Mouse (Mus musculus) kidney, adult 2 months (tissue): ENCODE data around the gene Dapp1. TPM values are rescaled to one million over a fixed set of nuclear protein-coding genes. Genes with fewer than 3 reads are reported as not detected.

ENCODE experiments used
- DNase-seq: peaks from one replicate; pipeline ENCODE4 v3.0.0; 2021
- H3K27ac ChIP-seq: fragments of 200-500 bp; 2 replicates; pipeline ENCODE4 v1.5.1; 2012; ENCODE audit warnings: low read depth, low read length, control low read depth, inconsistent platforms; ENCODE audit not compliant: insufficient read depth
- H3K27me3 ChIP-seq: fragments of 200-500 bp; replicated peaks from 2 replicates; pipeline ENCODE4 v1.6.1; 2012; ENCODE audit warnings: mild to moderate bottlenecking, moderate library complexity, low read length, inconsistent platforms; ENCODE audit not compliant: control insufficient read depth, insufficient read depth
- H3K36me3 ChIP-seq: fragments of 200-500 bp; 2 replicates; pipeline ENCODE4 v1.6.1; 2012; ENCODE audit warnings: mild to moderate bottlenecking, moderate library complexity, low read length, inconsistent platforms; ENCODE audit not compliant: control insufficient read depth, insufficient read depth
- H3K4me1 ChIP-seq: fragments of 200-500 bp; 2 replicates; pipeline ENCODE4 v1.6.1; 2011; ENCODE audit warnings: low read length; ENCODE audit not compliant: control insufficient read depth, insufficient read depth
- H3K4me3 ChIP-seq: fragments of 200-500 bp; 2 replicates; pipeline ENCODE4 v1.5.1; 2011; ENCODE audit warnings: mild to moderate bottlenecking, low read depth, low read length, control low read depth; ENCODE audit not compliant: insufficient read depth
- CTCF ChIP-seq: fragments of 200-500 bp; conservative IDR thresholded peaks from 2 replicates; pipeline ENCODE4 v1.5.1; 2011; ENCODE audit warnings: low read depth, mild to moderate bottlenecking, control low read depth, low read length, moderate library complexity, mixed read lengths; ENCODE audit not compliant: insufficient read depth, insufficient read length
- POLR2A ChIP-seq: fragments of 200-500 bp; IDR thresholded peaks from one replicate; pipeline ENCODE4 v1.6.1; 2011; ENCODE audit warnings: low read depth, low read length, control low read depth
- WGBS: fragments of 180-500 bp; shearing (Covaris S2); methylation state at CpG from one replicate; pipeline ENCODE4 v1.1.7; 2018; 5-methylcytosine and 5-hydroxymethylcytosine counted together
- polyA plus RNA-seq: library from polyadenylated mRNA; depleted of rRNA; stranded (reverse); fragments of >200 nt; gene quantifications from 2 replicates; pipeline ENCODE4 v1.2.3, GENCODE M21; 2012

The Dapp1 gene
- polyA plus RNA-seq, 1 experiment: 2.3 TPM

DNA sequence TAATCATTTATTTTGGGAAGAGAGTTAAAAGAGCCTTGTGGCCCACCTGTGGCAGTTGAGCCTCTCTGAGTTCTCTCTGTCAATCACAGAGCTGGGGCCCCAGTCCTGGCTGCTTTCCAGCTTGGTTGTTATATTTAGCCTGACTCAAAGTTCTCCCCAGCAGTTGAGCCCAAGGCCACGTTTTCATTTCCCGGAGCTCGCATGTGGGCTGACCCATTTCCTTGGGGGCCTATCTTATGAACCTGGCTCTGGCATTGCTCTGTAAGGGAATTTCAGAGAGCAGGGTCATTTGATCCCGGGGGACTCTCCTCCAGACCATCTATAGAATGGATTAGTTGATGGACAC lies 19.4 kb upstream of the Dapp1 start:
- Histone ChIP-seq H3K4me1 (no peaks in the 10 kb centered on the region), H3K4me3 (no peak overlapping the region), H3K27ac (no peak overlapping the region), H3K27me3 (no peaks in the 10 kb centered on the region), H3K36me3 (no peaks in the 10 kb centered on the region)
- DNase-seq: peak; percentile 51
- 24% methylated on average over 4 of the region's 4 CpGs for WGBS
- TF ChIP-seq POLR2A (no peak), CTCF (no peak)

GRCm38 (mm10) chr3:138000062-138000723 lies 18.8 kb upstream of the Dapp1 start:
- DNase-seq: no peak

DNA sequence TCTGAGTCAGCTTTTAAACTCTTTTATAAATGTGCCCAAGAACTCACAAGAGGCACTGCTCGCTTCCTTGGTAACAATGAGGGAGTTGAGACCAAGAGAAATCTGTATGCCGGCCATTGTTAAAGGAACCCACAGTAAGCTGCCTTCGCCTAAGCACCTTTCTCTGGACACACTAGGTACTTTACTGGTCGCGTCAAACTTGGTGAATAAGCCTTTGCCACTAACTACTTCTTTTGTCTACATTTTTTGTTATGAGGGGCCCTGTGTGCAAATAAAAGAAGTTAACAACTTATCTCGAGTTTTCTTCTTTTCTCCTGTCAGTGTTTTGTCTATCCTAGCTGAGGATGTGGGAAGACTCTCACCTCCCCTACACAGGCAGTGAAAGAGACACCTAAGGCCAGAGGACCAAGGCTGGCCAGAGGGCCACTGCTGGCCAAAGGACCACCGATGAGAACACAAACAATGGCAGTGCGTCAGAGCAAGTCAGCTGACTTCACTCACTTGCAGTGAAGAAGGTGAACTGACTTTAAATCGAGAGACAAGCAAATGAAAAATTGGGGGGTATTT lies 18.0 kb upstream of the Dapp1 start:
- no peak for TF ChIP-seq POLR2A
- no peak for TF ChIP-seq CTCF
- 87% methylated on average over 9 of the region's 9 CpGs for WGBS
- no peak for DNase-seq
- no peaks in the 10 kb centered on the region for H3K36me3 ChIP-seq
- H3K4me1 ChIP-seq: no peaks in the 10 kb centered on the region
- no peak overlapping the region for H3K4me3 ChIP-seq
- no peak overlapping the region for H3K27ac ChIP-seq
- H3K27me3 ChIP-seq: no peaks in the 10 kb centered on the region

More at GRCm38 (mm10) chr3:138000062-138000723, 18.8 kb upstream of the Dapp1 start:
- Histone ChIP-seq H3K4me3 (no peak overlapping the region), H3K36me3 (no peaks in the 10 kb centered on the region), H3K27me3 (no peaks in the 10 kb centered on the region), H3K4me1 (no peaks in the 10 kb centered on the region), H3K27ac (no peak overlapping the region)
- 92% methylated on average over 8 of the region's 8 CpGs for WGBS
- no peak for TF ChIP-seq POLR2A

GRCm38 (mm10) chr3:137998491-137999223 lies 17.3 kb upstream of the Dapp1 start:
- no peaks in the 10 kb centered on the region for H3K4me1 ChIP-seq
- no peak overlapping the region for H3K27ac ChIP-seq
- no peak overlapping the region for H3K4me3 ChIP-seq
- peak; percentile 71 for DNase-seq
- H3K36me3 ChIP-seq: no peaks in the 10 kb centered on the region
- no peak for TF ChIP-seq POLR2A
- no peak for TF ChIP-seq CTCF
- 63% methylated on average over 14 of the region's 14 CpGs for WGBS
- H3K27me3 ChIP-seq: no peaks in the 10 kb centered on the region

DNA sequence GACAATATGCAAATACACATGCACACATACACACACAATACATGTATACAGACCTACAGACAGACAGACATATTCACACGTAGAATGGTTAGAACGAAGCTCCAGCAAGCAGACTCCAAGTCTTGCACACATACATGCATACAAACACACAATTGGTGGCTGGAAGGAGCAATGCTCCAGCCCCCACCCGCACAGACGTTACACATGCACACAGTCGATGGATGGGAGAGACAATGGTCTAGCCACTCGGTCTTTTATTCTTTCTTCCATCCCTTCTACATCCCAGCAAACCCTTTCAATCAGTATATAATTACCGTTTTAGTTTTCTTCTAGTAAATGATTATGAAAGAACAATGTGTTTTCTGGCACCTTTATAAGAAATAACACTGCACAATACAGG lies 14.1 kb upstream of the Dapp1 start:
- Histone ChIP-seq H3K27me3 (no peaks in the 10 kb centered on the region), H3K36me3 (no peaks in the 10 kb centered on the region), H3K4me1 (no peaks in the 10 kb centered on the region), H3K27ac (no peak overlapping the region), H3K4me3 (no peak overlapping the region)
- 82% methylated on average over 7 of the region's 7 CpGs for WGBS
- TF ChIP-seq CTCF (no peak), POLR2A (no peak)
- DNase-seq: no peak

DNA sequence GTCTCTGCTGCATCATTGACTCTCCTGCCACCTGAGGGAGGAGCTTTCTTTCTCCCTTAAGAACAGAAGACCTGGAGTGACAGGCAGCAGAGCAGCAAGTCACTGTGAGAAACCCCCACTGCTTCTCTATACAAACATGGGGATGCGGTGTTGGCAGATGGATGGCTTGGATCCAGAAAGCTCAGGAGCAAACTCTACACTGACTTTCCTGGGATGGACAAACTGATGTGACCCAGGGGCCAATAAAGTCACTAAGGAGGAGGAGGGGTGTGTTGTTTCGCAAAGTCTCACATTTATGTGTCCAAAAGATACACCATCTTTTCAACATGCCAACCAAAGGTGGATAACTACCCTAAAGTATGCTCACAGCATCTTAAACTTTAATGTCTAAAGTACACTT lies 12.9 kb upstream of the Dapp1 start:
- H3K36me3 ChIP-seq: no peaks in the 10 kb centered on the region
- DNase-seq: no peak
- no peak overlapping the region for H3K4me3 ChIP-seq
- TF ChIP-seq POLR2A (no peak), CTCF (no peak)
- no peak overlapping the region for H3K27ac ChIP-seq
- H3K4me1 ChIP-seq: no peaks in the 10 kb centered on the region
- 90% methylated on average over 2 of the region's 2 CpGs for WGBS
- no peaks in the 10 kb centered on the region for H3K27me3 ChIP-seq

DNA sequence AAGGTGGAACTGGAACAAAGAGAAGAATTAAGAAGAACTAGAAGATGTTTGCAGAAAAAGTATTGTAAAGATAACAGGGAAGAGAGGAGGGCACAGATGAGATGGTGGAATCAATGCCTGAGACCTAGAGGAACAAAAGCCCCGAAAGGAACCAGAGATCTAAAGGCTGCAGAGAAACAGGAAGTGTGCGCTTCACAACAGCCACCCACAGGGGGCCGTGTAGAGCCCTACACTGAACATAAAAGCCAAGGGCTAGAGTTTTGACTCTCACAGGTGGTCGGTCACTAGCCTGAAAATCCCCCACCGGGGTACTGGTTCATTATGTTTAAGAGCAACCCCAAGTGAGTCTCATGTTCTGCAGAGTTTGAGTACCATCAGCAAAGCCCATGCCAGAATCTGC lies 11.0 kb upstream of the Dapp1 start:
- TF ChIP-seq CTCF (0 out of 2 replicates have a peak, but pooled peaks have one; percentile 7), POLR2A (no peak)
- Histone ChIP-seq H3K36me3 (no peaks in the 10 kb centered on the region), H3K27ac (no peak overlapping the region), H3K27me3 (no peaks in the 10 kb centered on the region), H3K4me1 (no peaks in the 10 kb centered on the region), H3K4me3 (no peak overlapping the region)
- 72% methylated on average over 5 of the region's 5 CpGs for WGBS
- no peak for DNase-seq
